Mouse (Mus musculus): ENCODE results near the gene Cmss1.

DNA sequence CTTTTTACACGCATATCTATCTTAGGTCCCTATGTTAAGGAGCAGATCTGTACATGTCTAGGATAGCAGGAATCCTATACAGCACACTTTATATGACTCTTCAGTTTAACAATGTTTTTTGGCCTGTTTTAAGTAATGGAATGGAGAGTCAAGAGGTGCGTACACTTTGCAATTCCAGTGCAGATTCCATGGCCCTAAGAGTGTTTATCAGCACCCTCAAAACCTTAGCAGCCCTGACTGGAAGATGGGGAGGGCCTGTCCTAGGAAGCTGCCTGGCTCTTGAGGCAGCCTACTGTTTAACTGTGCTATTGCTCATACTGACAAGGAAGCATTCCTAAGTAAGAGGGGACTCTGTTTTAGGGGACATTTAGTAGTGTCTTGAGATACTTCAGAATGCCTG lies 222.4 kb downstream of the Cmss1 start:
- no peak for TF ChIP-seq CTCF (IDR thresholded peaks at IDR 0.05; ENCODE audit: low read depth)
- no peak for TF ChIP-seq EP300 (optimal IDR thresholded peaks at IDR 0.05)

All from stomach, postnatal 0 days (tissue).